Mouse (Mus musculus) C2C12 (cell line): ENCODE results near the gene 2610028H24Rik.

Experiments used
- CEBPB ChIP-seq: IDR thresholded peaks from one replicate; pipeline ENCODE4 v1.6.1; 2011; ENCODE audit warnings: low read depth, mild to moderate bottlenecking, control low read depth, moderate library complexity
- CTCF ChIP-seq: IDR thresholded peaks from one replicate; pipeline ENCODE4 v1.5.1; 2011; ENCODE audit not compliant: control insufficient read depth, insufficient read depth, insufficient read length
- MYOD1 ChIP-seq: IDR thresholded peaks from one replicate; pipeline ENCODE4 v1.6.1; 2011; ENCODE audit warnings: low read depth; ENCODE audit not compliant: control insufficient read depth, insufficient read length

DNA sequence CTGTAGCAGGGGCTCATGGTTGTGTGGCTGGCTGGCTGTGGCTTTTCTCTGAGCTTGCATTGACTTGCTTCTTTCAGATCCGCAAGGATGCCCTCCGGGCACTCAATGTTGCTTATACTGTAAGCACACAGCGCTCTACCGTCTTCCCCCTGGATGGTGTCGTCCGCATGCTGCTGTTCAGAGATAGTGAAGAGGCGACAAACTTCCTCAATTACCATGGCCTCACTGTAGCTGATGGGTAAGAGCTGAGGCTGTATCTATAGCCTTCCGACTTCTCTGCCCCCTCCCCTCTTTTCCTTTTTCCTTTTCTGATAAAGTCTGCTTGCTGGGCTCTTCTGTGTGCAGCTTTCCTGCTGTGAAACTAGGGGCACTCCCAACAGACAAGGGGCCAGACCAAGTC, 39.4 kb downstream of the 2610028H24Rik start:
- no peak for TF ChIP-seq CTCF
- TF ChIP-seq MYOD1, result no peak
- TF ChIP-seq CEBPB, result no peak
